Mouse (Mus musculus): ENCODE data around the gene Itih2. TPM values are rescaled to one million over a fixed set of nuclear protein-coding genes. Genes with fewer than 3 reads are reported as not detected.
A peak's percentile ranks its signal among the peaks of the same experiment; 100 is the strongest.

Gene Itih2
- total RNA-seq, 1 experiment: not detected

DNA sequence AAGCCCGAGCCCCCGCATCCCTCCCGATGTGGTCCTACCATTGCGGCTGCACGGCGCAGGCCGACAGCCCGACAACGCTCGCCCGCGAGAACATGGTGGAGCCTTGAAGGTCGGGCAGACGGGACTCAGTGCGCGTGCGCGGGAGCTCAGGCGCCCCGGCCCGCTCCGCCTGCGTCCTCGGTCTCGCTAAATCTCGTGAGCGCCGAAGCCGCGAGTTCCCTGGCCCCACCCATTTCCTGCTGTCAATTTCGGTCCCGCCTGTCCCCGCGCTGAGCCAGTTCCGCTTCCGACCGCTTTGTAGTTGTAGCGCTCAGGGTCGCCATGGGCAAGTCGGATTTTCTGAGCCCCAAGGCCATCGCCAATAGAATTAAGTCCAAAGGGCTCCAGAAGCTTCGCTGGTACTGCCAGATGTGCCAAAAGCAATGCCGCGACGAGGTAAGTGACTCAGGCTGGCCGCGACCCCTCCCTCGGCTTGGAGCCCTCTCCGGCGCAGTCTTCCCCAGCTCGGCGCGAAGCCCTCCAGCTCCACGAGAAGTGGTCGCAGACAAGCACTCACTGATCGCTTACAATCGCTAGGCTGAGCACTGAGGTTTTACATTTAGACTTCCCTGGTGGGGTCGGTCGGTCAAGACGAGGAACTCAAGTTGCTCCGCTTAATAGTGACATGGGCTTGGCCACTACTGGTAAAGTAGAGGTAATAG lies 50.7 kb downstream of the Itih2 start, which contains the start of the genes Atp5c1 and Kin:
Gene Atp5c1 (minus strand): TSS at position 201 of the 701 bp plus-strand sequence.
Gene Kin (plus strand): TSS at position 284 of the 701 bp plus-strand sequence.
- DNase-seq (ENCODE audit: low read depth, low spot score): peak; percentile 95
- H3K27ac ChIP-seq (ENCODE audit: insufficient read depth, low read depth, low read length, poor library complexity, severe bottlenecking): peak within 1 kb of the TSS; percentile 61
- in situ Hi-C loops (cut with MboI; ENCODE audit: low sequenced_read_pairs in 2 of 2, unreplicated experiment in 2 of 2): no loop called here
- no peak for TF ChIP-seq MAFK (IDR thresholded peaks at IDR 0.05; ENCODE audit: insufficient read depth, low read depth, low read length)
- TF ChIP-seq ZC3H11A (IDR thresholded peaks at IDR 0.05; ENCODE audit: borderline replicate concordance, low read depth, low read length): no peak
- no peak for TF ChIP-seq ZNF384 (IDR thresholded peaks at IDR 0.05; ENCODE audit: low read depth, low read length)
- peak; percentile 19; the same call in 1 of the 2 replicates for TF ChIP-seq HCFC1 (IDR thresholded peaks at IDR 0.05; ENCODE audit: borderline replicate concordance, insufficient read depth, low read length)
- peak; percentile 91 for TF ChIP-seq CHD2 (IDR thresholded peaks at IDR 0.05; ENCODE audit: low read depth, low read length)
- peak within 1 kb of the TSS; percentile 92 to 93 for H3K4me3 ChIP-seq (ENCODE audit: insufficient read depth in 1 of 2, low read depth in 1 of 2, low read length in 2 of 2, poor library complexity in 1 of 2, severe bottlenecking in 1 of 2)
- H3K4me1 ChIP-seq (ENCODE audit: control insufficient read depth in 2 of 2, insufficient read depth in 2 of 2, low read length in 2 of 2, poor library complexity in 1 of 2): peaks cover 5 to 16% of the 10 kb centered on the region in 2 experiments; a peak in 3 of 4 replicates
- peak within 1 kb of the TSS; percentile 95 for H3K9ac ChIP-seq (ENCODE audit: insufficient read depth, low read depth, low read length, poor library complexity, severe bottlenecking)
- H3K9me3 ChIP-seq (ENCODE audit: control insufficient read depth, insufficient read depth, low read depth, low read length): no peaks in the 10 kb centered on the region
- H3K36me3 ChIP-seq (ENCODE audit: control insufficient read depth, insufficient read depth, low read length, poor library complexity, severe bottlenecking): peaks cover 5% of the 10 kb centered on the region; the same call in 1 of the 2 replicates

DNA sequence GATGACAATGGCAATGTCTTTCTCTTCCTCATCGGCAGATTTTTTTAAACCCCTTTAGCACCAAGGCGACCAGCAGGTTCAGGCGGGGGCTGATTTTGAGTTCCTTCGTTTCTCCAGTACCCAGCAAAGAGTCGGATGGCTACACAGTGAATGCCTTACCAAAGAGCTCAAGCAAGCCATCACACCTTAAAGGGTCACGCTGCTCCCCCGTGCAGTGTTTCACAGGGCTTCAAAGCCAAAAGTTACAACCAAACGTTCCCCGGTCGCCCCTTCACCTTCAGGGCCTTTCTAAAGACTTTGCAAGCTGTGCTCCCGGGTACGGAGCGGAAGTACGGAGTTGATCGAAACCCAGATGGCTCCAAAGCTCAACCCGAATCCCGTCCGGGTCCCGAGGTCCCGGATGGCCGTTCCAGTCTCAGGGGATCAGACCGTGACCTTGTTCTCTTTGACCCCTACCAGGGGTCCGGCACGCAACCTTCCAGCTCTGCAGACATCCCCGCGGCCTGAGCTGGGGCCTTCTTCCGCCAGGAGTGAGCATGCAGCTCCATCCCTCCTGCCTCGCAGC lies 51.4 kb downstream of the Itih2 start:
- peak overlapping the region; percentile 81 to 92 for H3K4me3 ChIP-seq (ENCODE audit: insufficient read depth in 1 of 2, low read depth in 1 of 2, low read length in 2 of 2, poor library complexity in 1 of 2, severe bottlenecking in 1 of 2)
- no peak for DNase-seq (ENCODE audit: low read depth, low spot score)
- peak overlapping the region; percentile 93 for H3K9ac ChIP-seq (ENCODE audit: insufficient read depth, low read depth, low read length, poor library complexity, severe bottlenecking)
- in situ Hi-C loops (cut with MboI; ENCODE audit: low sequenced_read_pairs in 2 of 2, unreplicated experiment in 2 of 2): no loop called here
- H3K9me3 ChIP-seq (ENCODE audit: control insufficient read depth, insufficient read depth, low read depth, low read length): no peaks in the 10 kb centered on the region
- H3K36me3 ChIP-seq (ENCODE audit: control insufficient read depth, insufficient read depth, low read length, poor library complexity, severe bottlenecking): peaks cover 5% of the 10 kb centered on the region; the same call in 1 of the 2 replicates
- peak overlapping the region; percentile 61 for H3K27ac ChIP-seq (ENCODE audit: insufficient read depth, low read depth, low read length, poor library complexity, severe bottlenecking)
- peaks cover 5 to 22% of the 10 kb centered on the region in 2 experiments; a peak in 3 of 4 replicates for H3K4me1 ChIP-seq (ENCODE audit: control insufficient read depth in 2 of 2, insufficient read depth in 2 of 2, low read length in 2 of 2, poor library complexity in 1 of 2)
- TF ChIP-seq ZNF384 (IDR thresholded peaks at IDR 0.05; ENCODE audit: low read depth, low read length): no peak
- no peak for TF ChIP-seq HCFC1 (IDR thresholded peaks at IDR 0.05; ENCODE audit: borderline replicate concordance, insufficient read depth, low read length)
- TF ChIP-seq CHD2 (IDR thresholded peaks at IDR 0.05; ENCODE audit: low read depth, low read length): 0 out of 2 replicates have a peak, but pooled peaks have one; percentile 23

DNA sequence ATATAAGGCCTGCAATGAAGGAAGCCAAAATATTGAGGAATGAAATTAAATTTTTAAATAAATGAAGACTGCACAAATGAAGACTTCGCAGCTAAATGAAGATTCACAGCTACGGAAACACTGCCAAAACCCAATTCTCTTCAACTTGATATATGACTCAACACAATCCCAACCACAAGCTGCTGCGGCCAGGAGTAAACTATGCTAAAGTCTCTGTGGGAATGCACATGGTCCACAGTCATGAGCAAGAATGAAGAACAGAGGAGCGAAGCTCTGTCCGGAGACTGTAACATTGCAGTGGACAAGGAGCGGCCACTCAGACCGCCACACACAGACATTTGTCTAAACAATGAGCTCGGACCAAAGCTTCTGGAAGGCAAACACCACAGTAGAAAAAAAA lies 54.5 kb downstream of the Itih2 start:
- peaks cover 8% of the 10 kb centered on the region; the same call in 1 of the 2 replicates for H3K36me3 ChIP-seq (ENCODE audit: control insufficient read depth, insufficient read depth, low read length, poor library complexity, severe bottlenecking)
- DNase-seq (ENCODE audit: low read depth, low spot score): no peak
- TF ChIP-seq HCFC1 (IDR thresholded peaks at IDR 0.05; ENCODE audit: borderline replicate concordance, insufficient read depth, low read length) (no peak), ZNF384 (IDR thresholded peaks at IDR 0.05; ENCODE audit: low read depth, low read length) (no peak), MAFK (IDR thresholded peaks at IDR 0.05; ENCODE audit: insufficient read depth, low read depth, low read length) (no peak), CHD2 (IDR thresholded peaks at IDR 0.05; ENCODE audit: low read depth, low read length) (no peak), ZC3H11A (IDR thresholded peaks at IDR 0.05; ENCODE audit: borderline replicate concordance, low read depth, low read length) (no peak)
- in situ Hi-C loops (cut with MboI; ENCODE audit: low sequenced_read_pairs in 2 of 2, unreplicated experiment in 2 of 2): no loop called here
- H3K9me3 ChIP-seq (ENCODE audit: control insufficient read depth, insufficient read depth, low read depth, low read length): no peaks in the 10 kb centered on the region
- peak overlapping the region; percentile 26; the same call in 1 of the 2 replicates for H3K9ac ChIP-seq (ENCODE audit: insufficient read depth, low read depth, low read length, poor library complexity, severe bottlenecking)
- H3K4me3 ChIP-seq (ENCODE audit: insufficient read depth in 1 of 2, low read depth in 1 of 2, low read length in 2 of 2, poor library complexity in 1 of 2, severe bottlenecking in 1 of 2): no peak overlapping the region
- H3K4me1 ChIP-seq (ENCODE audit: control insufficient read depth in 2 of 2, insufficient read depth in 2 of 2, low read length in 2 of 2, poor library complexity in 1 of 2): peaks cover 5 to 28% of the 10 kb centered on the region in 2 experiments; a peak in 3 of 4 replicates
- no peak overlapping the region for H3K27ac ChIP-seq (ENCODE audit: insufficient read depth, low read depth, low read length, poor library complexity, severe bottlenecking)

DNA sequence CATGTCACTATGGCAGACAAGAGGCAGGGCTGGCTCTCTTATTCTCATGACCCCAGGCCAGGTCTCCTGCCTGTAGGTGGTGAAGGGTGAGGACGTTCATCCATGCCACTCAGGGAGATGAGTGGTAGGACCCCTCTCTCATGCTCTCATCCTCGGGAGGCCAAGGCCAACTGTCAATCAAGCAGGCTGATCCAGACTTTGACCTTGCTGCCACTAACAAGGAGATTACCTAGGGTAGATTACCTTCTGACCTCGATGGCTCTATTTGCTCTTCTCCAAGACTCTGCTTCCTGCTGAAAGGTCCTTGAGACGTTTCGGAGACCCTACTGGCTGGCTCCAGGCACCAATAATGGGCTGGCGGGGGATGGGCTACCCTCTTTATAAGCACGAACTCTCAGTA lies 56.7 kb downstream of the Itih2 start:
- no peaks in the 10 kb centered on the region for H3K9me3 ChIP-seq (ENCODE audit: control insufficient read depth, insufficient read depth, low read depth, low read length)
- in situ Hi-C loops (cut with MboI; ENCODE audit: low sequenced_read_pairs in 2 of 2, unreplicated experiment in 2 of 2): no loop called here
- H3K9ac ChIP-seq (ENCODE audit: insufficient read depth, low read depth, low read length, poor library complexity, severe bottlenecking): no peak overlapping the region
- no peak overlapping the region for H3K27ac ChIP-seq (ENCODE audit: insufficient read depth, low read depth, low read length, poor library complexity, severe bottlenecking)
- peaks cover 5 to 26% of the 10 kb centered on the region in 2 experiments; a peak in 3 of 4 replicates for H3K4me1 ChIP-seq (ENCODE audit: control insufficient read depth in 2 of 2, insufficient read depth in 2 of 2, low read length in 2 of 2, poor library complexity in 1 of 2)
- H3K4me3 ChIP-seq (ENCODE audit: insufficient read depth in 1 of 2, low read depth in 1 of 2, low read length in 2 of 2, poor library complexity in 1 of 2, severe bottlenecking in 1 of 2): no peak overlapping the region
- DNase-seq (ENCODE audit: low read depth, low spot score): no peak
- H3K36me3 ChIP-seq (ENCODE audit: control insufficient read depth, insufficient read depth, low read length, poor library complexity, severe bottlenecking): peaks cover 11% of the 10 kb centered on the region; the same call in 1 of the 2 replicates
- TF ChIP-seq ZC3H11A (IDR thresholded peaks at IDR 0.05; ENCODE audit: borderline replicate concordance, low read depth, low read length) (no peak), HCFC1 (IDR thresholded peaks at IDR 0.05; ENCODE audit: borderline replicate concordance, insufficient read depth, low read length) (no peak), MAFK (IDR thresholded peaks at IDR 0.05; ENCODE audit: insufficient read depth, low read depth, low read length) (no peak), CHD2 (IDR thresholded peaks at IDR 0.05; ENCODE audit: low read depth, low read length) (no peak), ZNF384 (IDR thresholded peaks at IDR 0.05; ENCODE audit: low read depth, low read length) (no peak)

All from ES-E14 (cell line).